Mouse (Mus musculus): ENCODE measurements around the gene Ocm. TPM values are rescaled to one million over a fixed set of nuclear protein-coding genes. Genes with fewer than 3 reads are reported as not detected.
"Not testable (repeated sequence)": the region's sequence is repeated elsewhere in the genome, so short reads cannot be mapped to it uniquely, and the experiment has no call there.

The Ocm gene
- polyA plus RNA-seq, 1 experiment from 2014 or later: not detected

DNA sequence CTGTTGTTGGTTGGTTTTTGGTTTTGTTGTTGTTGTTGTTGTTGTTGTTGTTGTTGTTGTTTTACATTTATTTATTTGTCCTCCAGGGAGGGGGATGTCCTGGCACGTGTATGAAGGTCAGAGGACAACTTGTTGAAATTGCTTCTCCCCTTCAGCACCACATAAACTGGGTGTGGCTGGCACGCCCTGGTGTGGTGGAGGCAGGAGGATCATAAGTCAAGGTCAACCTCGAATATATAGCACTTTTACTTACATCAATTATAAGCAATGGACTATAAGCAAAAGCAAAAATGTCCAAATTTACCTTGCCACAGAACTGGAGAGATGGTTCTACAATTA, 11.2 kb downstream of the Ocm start:
- ATAC-seq (replicated peaks; ENCODE audit: low FRiP score): no peak
- peak overlapping the region; percentile 75 for H3K4me2 ChIP-seq

DNA sequence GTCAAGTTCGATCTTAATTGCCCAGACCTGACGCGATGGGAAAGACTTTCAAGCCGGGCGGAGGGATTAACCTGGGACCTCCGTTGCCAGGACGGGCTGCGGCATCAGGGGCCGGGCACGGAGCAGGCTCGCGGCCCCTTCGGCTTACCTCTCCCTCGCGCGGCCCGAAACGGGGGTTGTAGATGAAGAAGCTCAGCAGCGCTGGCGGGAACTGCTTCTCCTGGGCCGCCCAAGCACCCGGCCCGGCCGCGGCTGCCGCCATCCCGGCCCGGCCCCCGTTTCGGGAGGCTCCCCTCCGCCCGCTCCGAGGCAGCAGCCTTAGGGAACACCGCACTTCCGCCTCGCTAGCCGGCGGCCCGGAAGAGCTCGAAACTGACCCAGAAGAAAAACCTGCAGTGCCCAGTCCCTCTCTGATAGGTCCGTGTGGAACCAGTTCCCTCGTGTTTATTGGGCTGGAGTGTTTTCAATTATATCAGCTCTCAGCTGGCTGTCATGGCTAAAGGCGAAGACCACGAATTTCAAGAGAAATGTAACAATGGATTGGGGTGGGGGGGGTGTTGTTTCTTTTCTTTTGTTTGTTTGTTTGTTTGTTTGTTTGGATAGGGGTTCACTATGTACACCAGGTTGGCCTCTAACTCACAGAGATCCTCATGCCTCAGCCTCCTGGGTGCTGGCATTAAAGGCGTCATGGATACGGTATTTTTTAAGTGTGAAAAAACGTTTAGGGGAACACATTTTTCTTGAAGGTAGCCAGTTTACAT, 11.7 kb downstream of the Ocm start, which contains the start of gene Ccz1:
Gene Ccz1, minus strand, starts transcription at position 327 of the 761 bp plus-strand sequence.
- 3% methylated on average over 47 of the region's 47 CpGs for WGBS

More for the DNA sequence above, 11.2 kb downstream of the Ocm start:
- 71% methylated on average over 3 of the region's 3 CpGs for WGBS
- no peaks in the 10 kb centered on the region for H3K27me3 ChIP-seq (replicated peaks; ENCODE audit: control insufficient read depth, insufficient read depth, low read length)
- peaks cover 11% of the 10 kb centered on the region; the same call in 1 of the 2 replicates for H3K36me3 ChIP-seq (ENCODE audit: control insufficient read depth, insufficient read depth, low read length)
- no peaks in the 10 kb centered on the region for H3K9me3 ChIP-seq (ENCODE audit: control insufficient read depth, low read length)
- no peak overlapping the region for H3K27ac ChIP-seq (ENCODE audit: low read depth, low read length)
- H3K9ac ChIP-seq (ENCODE audit: low read depth, low read length): no peak overlapping the region
- DNase-seq (ENCODE audit: low spot score): no peak
- H3K4me3 ChIP-seq (ENCODE audit: low read depth, low read length): peak overlapping the region; percentile 80
- H3K4me1 ChIP-seq (replicated peaks; ENCODE audit: control insufficient read depth, insufficient read depth, low read length): no peaks in the 10 kb centered on the region

DNA sequence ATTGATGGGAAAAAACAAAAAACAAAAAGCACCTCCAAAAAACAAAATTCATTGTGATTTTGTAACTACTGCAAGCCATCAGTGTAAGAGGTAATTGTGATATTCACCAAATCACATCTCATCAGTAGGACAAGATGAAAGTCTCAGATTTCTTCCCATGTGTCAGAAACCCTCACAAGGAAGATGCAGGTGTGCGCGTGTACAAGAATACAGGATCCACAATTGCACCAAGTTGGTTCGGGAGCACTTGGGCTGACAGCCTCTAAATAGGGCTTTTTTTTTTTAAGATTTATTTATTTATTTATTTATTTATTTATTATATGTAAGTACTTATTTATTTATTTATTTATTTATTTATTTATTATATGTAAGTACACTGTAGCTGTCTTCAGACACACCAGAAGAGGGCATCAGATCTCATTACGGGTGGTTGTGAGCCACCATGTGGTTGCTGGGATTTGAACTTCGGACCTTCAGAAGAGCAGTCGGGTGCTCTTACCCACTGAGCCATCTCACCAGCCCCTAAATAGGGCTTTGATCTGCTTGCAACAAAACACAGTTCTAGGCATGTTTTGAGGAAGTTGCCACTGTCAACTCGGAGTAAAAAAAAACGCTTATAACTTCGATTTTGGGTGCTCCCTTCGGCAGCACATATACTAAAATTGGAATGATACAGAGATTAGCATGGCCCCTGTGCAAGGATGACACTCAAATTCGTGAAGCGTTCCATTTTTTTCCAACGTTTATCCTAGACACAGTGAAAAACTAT, 12.9 kb downstream of the Ocm start:
- H3K36me3 ChIP-seq (ENCODE audit: control insufficient read depth, insufficient read depth, low read length): peaks cover 20% of the 10 kb centered on the region; the same call in 1 of the 2 replicates
- H3K9me3 ChIP-seq (ENCODE audit: control insufficient read depth, low read length); H3K27ac ChIP-seq (ENCODE audit: low read depth, low read length); DNase-seq (ENCODE audit: low spot score); H3K9ac ChIP-seq (ENCODE audit: low read depth, low read length); H3K27me3 ChIP-seq (replicated peaks; ENCODE audit: control insufficient read depth, insufficient read depth, low read length); ATAC-seq (replicated peaks; ENCODE audit: low FRiP score); H3K4me1 ChIP-seq (replicated peaks; ENCODE audit: control insufficient read depth, insufficient read depth, low read length): not testable (repeated sequence)
- peak overlapping the region; percentile 80 for H3K4me3 ChIP-seq (ENCODE audit: low read depth, low read length)
- peak overlapping the region; percentile 75 for H3K4me2 ChIP-seq
- WGBS: 41% methylated on average over 12 of the region's 13 CpGs

More for the DNA sequence above, 11.7 kb downstream of the Ocm start, which contains the start of gene Ccz1:
- DNase-seq (ENCODE audit: low spot score) (peak; percentile 79), ATAC-seq (replicated peaks; ENCODE audit: low FRiP score) (peak; percentile 99)
- Histone ChIP-seq H3K4me1 (replicated peaks; ENCODE audit: control insufficient read depth, insufficient read depth, low read length) (no peaks in the 10 kb centered on the region), H3K4me3 (ENCODE audit: low read depth, low read length) (peak within 1 kb of the TSS; percentile 80), H3K27me3 (replicated peaks; ENCODE audit: control insufficient read depth, insufficient read depth, low read length) (no peaks in the 10 kb centered on the region), H3K36me3 (ENCODE audit: control insufficient read depth, insufficient read depth, low read length) (peaks cover 12% of the 10 kb centered on the region; the same call in 1 of the 2 replicates), H3K27ac (ENCODE audit: low read depth, low read length) (peak within 1 kb of the TSS; percentile 75), H3K9ac (ENCODE audit: low read depth, low read length) (peak within 1 kb of the TSS; percentile 85), H3K4me2 (peak within 1 kb of the TSS; percentile 75), H3K9me3 (ENCODE audit: control insufficient read depth, low read length) (no peaks in the 10 kb centered on the region)

DNA sequence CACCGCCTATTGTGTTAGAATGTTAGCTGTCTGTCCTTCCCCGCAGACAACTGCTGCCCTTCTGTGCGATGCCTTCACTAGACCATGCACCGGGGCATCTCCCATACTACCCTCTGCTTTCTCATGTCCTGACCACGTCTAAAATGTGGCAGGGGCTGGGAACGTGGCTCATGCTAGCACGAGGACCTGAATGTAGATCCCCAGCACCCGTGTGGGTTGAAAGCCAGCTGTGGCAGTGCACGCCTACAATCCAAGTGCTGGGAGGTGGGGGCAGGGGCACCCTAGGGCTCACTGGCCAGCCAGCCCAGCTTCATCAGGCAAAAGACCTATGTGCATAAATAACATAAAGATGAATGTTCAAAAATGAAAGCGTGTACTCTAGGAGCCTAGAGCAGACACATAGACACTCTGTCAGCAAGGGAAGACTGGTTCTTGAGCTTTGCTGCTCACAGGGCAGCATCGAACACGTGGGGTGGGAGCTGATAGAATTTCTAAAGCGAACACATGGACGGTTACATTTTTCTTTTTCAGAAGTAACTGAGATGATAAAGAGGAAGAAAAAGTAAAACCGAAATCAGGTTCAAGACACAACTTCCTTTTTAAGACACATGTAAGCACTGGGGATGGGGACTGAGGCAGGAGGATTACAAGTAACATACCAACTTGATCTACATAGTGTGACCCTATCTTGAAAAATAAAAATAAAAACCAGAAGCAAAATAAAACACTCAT, 23.8 kb downstream of the Ocm start:
- DNase-seq (ENCODE audit: low spot score) (no peak), ATAC-seq (replicated peaks; ENCODE audit: low FRiP score) (no peak)
- Histone ChIP-seq H3K27me3 (replicated peaks; ENCODE audit: control insufficient read depth, insufficient read depth, low read length) (no peaks in the 10 kb centered on the region), H3K4me3 (ENCODE audit: low read depth, low read length) (no peak overlapping the region), H3K9me3 (ENCODE audit: control insufficient read depth, low read length) (no peaks in the 10 kb centered on the region), H3K4me1 (replicated peaks; ENCODE audit: control insufficient read depth, insufficient read depth, low read length) (no peaks in the 10 kb centered on the region), H3K27ac (ENCODE audit: low read depth, low read length) (no peak overlapping the region), H3K9ac (ENCODE audit: low read depth, low read length) (no peak overlapping the region), H3K36me3 (ENCODE audit: control insufficient read depth, insufficient read depth, low read length) (peaks cover 42% of the 10 kb centered on the region), H3K4me2 (no peak overlapping the region)
- 89% methylated on average over 15 of the region's 15 CpGs for WGBS

DNA sequence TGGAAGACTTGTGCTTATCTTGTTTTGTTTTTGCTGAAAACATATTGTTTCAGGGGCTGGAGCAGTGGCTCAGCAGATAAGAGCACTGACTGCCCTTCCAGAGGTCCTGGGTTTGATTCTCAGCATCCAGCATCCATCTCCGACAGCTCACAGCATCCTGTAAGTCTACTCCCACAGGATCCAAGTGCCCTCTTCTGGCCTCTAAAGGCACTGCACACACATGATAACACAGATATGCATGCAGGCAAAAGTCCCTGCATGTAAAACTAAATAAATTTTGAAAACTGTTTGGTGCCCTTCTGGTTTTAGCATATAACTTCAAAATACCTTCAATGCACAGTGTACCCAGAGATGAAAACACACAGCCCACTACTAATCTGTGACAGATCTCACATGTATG, 27.1 kb downstream of the Ocm start:
- no peaks in the 10 kb centered on the region for H3K4me1 ChIP-seq (replicated peaks; ENCODE audit: control insufficient read depth, insufficient read depth, low read length)
- DNase-seq (ENCODE audit: low spot score): no peak

DNA sequence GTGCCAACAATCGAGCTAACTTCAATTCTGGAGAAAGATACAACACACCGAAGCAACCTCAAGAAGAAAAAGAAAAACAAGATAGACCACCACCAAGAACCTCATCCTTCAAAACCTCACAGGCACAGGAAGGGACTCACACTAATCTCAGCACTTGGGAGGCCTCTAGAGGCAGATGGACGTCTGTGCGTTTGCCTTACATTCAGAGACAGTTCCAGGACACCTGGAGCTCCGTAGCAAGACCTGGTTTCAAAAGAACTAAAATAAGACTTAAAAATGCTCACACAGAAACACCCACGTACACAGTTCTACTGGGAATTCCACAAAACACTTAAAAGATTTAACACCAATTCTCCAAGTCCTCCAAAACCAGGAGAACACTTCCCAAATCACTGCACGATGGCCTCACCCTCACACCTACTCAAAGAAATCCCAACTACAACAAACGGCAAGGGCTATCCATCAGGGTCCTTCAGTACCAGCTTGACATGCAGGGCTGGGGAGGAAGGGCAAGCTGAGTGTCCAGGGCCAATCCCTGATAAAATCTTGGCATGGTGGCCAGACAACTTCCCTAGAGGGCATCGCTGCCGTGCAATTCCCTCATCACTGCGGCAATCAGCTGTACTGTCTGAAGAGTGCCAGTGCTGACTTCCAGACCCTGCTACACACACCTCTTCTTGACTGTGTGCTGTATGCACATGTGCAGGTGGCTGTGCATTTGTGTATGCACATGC, 31.7 kb downstream of the Ocm start:
- Histone ChIP-seq H3K27me3 (replicated peaks; ENCODE audit: control insufficient read depth, insufficient read depth, low read length) (no peaks in the 10 kb centered on the region), H3K4me2 (no peak overlapping the region), H3K9me3 (ENCODE audit: control insufficient read depth, low read length) (no peaks in the 10 kb centered on the region), H3K4me3 (ENCODE audit: low read depth, low read length) (no peak overlapping the region), H3K27ac (ENCODE audit: low read depth, low read length) (no peak overlapping the region), H3K36me3 (ENCODE audit: control insufficient read depth, insufficient read depth, low read length) (peaks cover 50% of the 10 kb centered on the region), H3K9ac (ENCODE audit: low read depth, low read length) (no peak overlapping the region), H3K4me1 (replicated peaks; ENCODE audit: control insufficient read depth, insufficient read depth, low read length) (no peaks in the 10 kb centered on the region)
- no peak for DNase-seq (ENCODE audit: low spot score)
- 74% methylated on average over 11 of the region's 11 CpGs for WGBS
- no peak for ATAC-seq (replicated peaks; ENCODE audit: low FRiP score)

More for the DNA sequence above, 27.1 kb downstream of the Ocm start:
- Histone ChIP-seq H3K4me3 (ENCODE audit: low read depth, low read length) (no peak overlapping the region), H3K36me3 (ENCODE audit: control insufficient read depth, insufficient read depth, low read length) (peaks cover 46% of the 10 kb centered on the region), H3K27ac (ENCODE audit: low read depth, low read length) (no peak overlapping the region), H3K9ac (ENCODE audit: low read depth, low read length) (no peak overlapping the region), H3K4me2 (no peak overlapping the region), H3K9me3 (ENCODE audit: control insufficient read depth, low read length) (no peaks in the 10 kb centered on the region), H3K27me3 (replicated peaks; ENCODE audit: control insufficient read depth, insufficient read depth, low read length) (no peaks in the 10 kb centered on the region)
- 90% methylated on average over 1 of the region's 1 CpGs for WGBS
- ATAC-seq (replicated peaks; ENCODE audit: low FRiP score): no peak

DNA sequence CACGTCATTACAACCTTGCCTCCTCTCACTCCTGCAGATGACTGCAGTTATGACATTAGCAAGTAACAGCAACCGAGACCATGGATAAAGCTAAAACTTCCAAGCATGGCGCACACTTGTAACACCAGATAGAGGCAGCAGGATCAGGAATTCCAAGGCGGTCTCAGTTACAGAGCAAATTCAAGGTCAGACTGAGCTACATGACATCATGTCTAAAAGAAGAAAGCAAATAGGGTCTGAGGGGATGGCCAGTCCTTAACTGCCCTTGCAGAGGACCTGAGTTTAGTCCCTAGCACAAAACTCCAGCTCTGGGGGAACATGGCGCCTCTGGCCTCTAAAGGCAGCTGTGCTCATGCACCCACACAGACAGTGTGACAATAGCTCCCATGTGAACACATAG, 32.6 kb downstream of the Ocm start:
- H3K27ac ChIP-seq (ENCODE audit: low read depth, low read length): no peak overlapping the region
- H3K9me3 ChIP-seq (ENCODE audit: control insufficient read depth, low read length): no peaks in the 10 kb centered on the region
- H3K36me3 ChIP-seq (ENCODE audit: control insufficient read depth, insufficient read depth, low read length): peaks cover 44% of the 10 kb centered on the region; the same call in 1 of the 2 replicates
- no peaks in the 10 kb centered on the region for H3K27me3 ChIP-seq (replicated peaks; ENCODE audit: control insufficient read depth, insufficient read depth, low read length)
- H3K4me3 ChIP-seq (ENCODE audit: low read depth, low read length): no peak overlapping the region
- H3K9ac ChIP-seq (ENCODE audit: low read depth, low read length): no peak overlapping the region
- WGBS: 95% methylated on average over 5 of the region's 5 CpGs
- DNase-seq (ENCODE audit: low spot score) (no peak), ATAC-seq (replicated peaks; ENCODE audit: low FRiP score) (no peak)
- no peak overlapping the region for H3K4me2 ChIP-seq
- no peaks in the 10 kb centered on the region for H3K4me1 ChIP-seq (replicated peaks; ENCODE audit: control insufficient read depth, insufficient read depth, low read length)

DNA sequence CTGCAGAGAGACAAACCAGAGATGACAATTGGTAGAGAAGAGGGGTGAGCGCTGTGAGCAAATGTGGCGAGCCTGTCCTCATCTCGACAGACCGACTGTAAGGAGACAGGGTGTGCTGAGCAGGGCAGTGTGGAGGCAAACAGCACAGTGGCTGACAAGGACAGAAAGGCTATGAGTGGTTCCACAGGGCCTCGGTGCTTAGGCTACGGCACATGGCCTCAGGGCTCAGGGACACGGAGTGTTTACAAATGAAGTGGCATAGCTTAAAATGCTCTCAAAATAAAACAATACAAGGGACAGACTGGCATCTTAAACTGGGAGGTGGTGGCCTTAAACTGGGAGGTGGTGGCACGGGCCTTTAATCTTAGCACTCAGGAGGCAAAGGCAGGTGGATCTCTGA, 33.2 kb downstream of the Ocm start:
- no peak for ATAC-seq (replicated peaks; ENCODE audit: low FRiP score)
- Histone ChIP-seq H3K4me1 (replicated peaks; ENCODE audit: control insufficient read depth, insufficient read depth, low read length) (no peaks in the 10 kb centered on the region), H3K4me2 (no peak overlapping the region), H3K9me3 (ENCODE audit: control insufficient read depth, low read length) (no peaks in the 10 kb centered on the region), H3K36me3 (ENCODE audit: control insufficient read depth, insufficient read depth, low read length) (peaks cover 44% of the 10 kb centered on the region; the same call in 1 of the 2 replicates), H3K27ac (ENCODE audit: low read depth, low read length) (no peak overlapping the region), H3K27me3 (replicated peaks; ENCODE audit: control insufficient read depth, insufficient read depth, low read length) (no peaks in the 10 kb centered on the region), H3K4me3 (ENCODE audit: low read depth, low read length) (no peak overlapping the region), H3K9ac (ENCODE audit: low read depth, low read length) (no peak overlapping the region)
- WGBS: 88% methylated on average over 8 of the region's 8 CpGs
- no peak for DNase-seq (ENCODE audit: low spot score)
